Mouse (Mus musculus): ENCODE measurements at regions not wholly inside any gene's neighbourhood (a gene's known extent, or its start where the extent isn't known, plus 50 kb on each side); places are given as distances from the start of the nearest gene placed in this dataset.

GRCm38 (mm10) chr10:9085441-9085840, 199.6 kb upstream of the Sash1 start:
- no peaks in the 10 kb centered on the region for H3K36me3 ChIP-seq (replicated peaks in 1 of 2; ENCODE audit: control insufficient read depth in 1 of 2, insufficient read depth in 1 of 2, low read length in 1 of 2)
- no peak overlapping the region for H3K4me2 ChIP-seq (ENCODE audit: insufficient read depth, low read depth, poor library complexity, severe bottlenecking)
- no peak overlapping the region for H3K9ac ChIP-seq (ENCODE audit: insufficient read depth, low read depth)
- no peaks in the 10 kb centered on the region for H3K27me3 ChIP-seq (replicated peaks)
- H3K27ac ChIP-seq (ENCODE audit: insufficient read depth, low read depth): no peak overlapping the region
- in situ Hi-C loops (cut with MboI; ENCODE audit: low pct_ligation_motif_present, low pct_unique_long_range_greater_than_20kb, low sequenced_read_pairs) (no loop called here), dilution Hi-C loops (cut with MboI; ENCODE audit: extremely low pct_ligation_motif_present, extremely low pct_unique_long_range_greater_than_20kb, low sequenced_read_pairs) (no loop called here)
- DNase-seq (ENCODE audit: extremely low read depth): no peak
- no peaks in the 10 kb centered on the region for H3K4me1 ChIP-seq (ENCODE audit: control insufficient read depth in 1 of 2, insufficient read depth in 2 of 2)
- no peaks in the 10 kb centered on the region for H3K9me3 ChIP-seq (replicated peaks; ENCODE audit: low read length)
- no peak overlapping the region for H3K4me3 ChIP-seq (replicated peaks in 1 of 3; ENCODE audit: low read depth in 2 of 3, low read length in 2 of 3, poor library complexity in 1 of 3)
- TF ChIP-seq MEF2A (IDR thresholded peaks at IDR 0.05; ENCODE audit: borderline replicate concordance, low read depth, low read length) (no peak), SIN3A (IDR thresholded peaks at IDR 0.05; ENCODE audit: low read length) (no peak), MXI1 (IDR thresholded peaks at IDR 0.05; ENCODE audit: low read depth, low read length) (no peak), RAD21 (IDR thresholded peaks at IDR 0.05; ENCODE audit: low read depth, low read length) (no peak), ZNF384 (IDR thresholded peaks at IDR 0.05; ENCODE audit: low read depth, low read length) (no peak), BHLHE40 (IDR thresholded peaks at IDR 0.05; ENCODE audit: low read depth, low read length) (no peak), USF1 (IDR thresholded peaks at IDR 0.05; ENCODE audit: low read depth, low read length) (no peak), HCFC1 (IDR thresholded peaks at IDR 0.05; ENCODE audit: low read depth, low read length) (no peak), USF2 (conservative IDR thresholded peaks at IDR 0.05; ENCODE audit: low read depth, low read length) (no peak), NELFE (IDR thresholded peaks at IDR 0.05; ENCODE audit: low read depth, low read length) (no peak), ZKSCAN1 (IDR thresholded peaks at IDR 0.05; ENCODE audit: borderline replicate concordance, low read depth, low read length) (no peak), RCOR1 (conservative IDR thresholded peaks at IDR 0.05; ENCODE audit: low read depth, low read length) (no peak), SMC3 (IDR thresholded peaks at IDR 0.05; ENCODE audit: low read depth, low read length) (no peak), E2F4 (IDR thresholded peaks at IDR 0.05; ENCODE audit: insufficient replicate concordance, low read depth, low read length) (no peak), ZMIZ1 (IDR thresholded peaks at IDR 0.05; ENCODE audit: low read depth, low read length) (no peak)
- H3K79me2 ChIP-seq (replicated peaks; ENCODE audit: control insufficient read depth, extremely low read depth, insufficient read depth, poor library complexity, severe bottlenecking): no peaks in the 10 kb centered on the region

GRCm38 (mm10) chr10:9074916-9075315, 189.0 kb upstream of the Sash1 start:
- H3K79me2 ChIP-seq (replicated peaks; ENCODE audit: control insufficient read depth, extremely low read depth, insufficient read depth, poor library complexity, severe bottlenecking): no peaks in the 10 kb centered on the region
- H3K4me2 ChIP-seq (ENCODE audit: insufficient read depth, low read depth, poor library complexity, severe bottlenecking): no peak overlapping the region
- in situ Hi-C loops (cut with MboI; ENCODE audit: low pct_ligation_motif_present, low pct_unique_long_range_greater_than_20kb, low sequenced_read_pairs) (no loop called here), dilution Hi-C loops (cut with MboI; ENCODE audit: extremely low pct_ligation_motif_present, extremely low pct_unique_long_range_greater_than_20kb, low sequenced_read_pairs) (no loop called here)
- H3K9ac ChIP-seq (ENCODE audit: insufficient read depth, low read depth): no peak overlapping the region
- no peak overlapping the region for H3K27ac ChIP-seq (ENCODE audit: insufficient read depth, low read depth)
- no peaks in the 10 kb centered on the region for H3K9me3 ChIP-seq (replicated peaks; ENCODE audit: low read length)
- H3K4me1 ChIP-seq (ENCODE audit: control insufficient read depth in 1 of 2, insufficient read depth in 2 of 2): no peaks in the 10 kb centered on the region
- H3K36me3 ChIP-seq (replicated peaks in 1 of 2; ENCODE audit: control insufficient read depth in 1 of 2, insufficient read depth in 1 of 2, low read length in 1 of 2): no peaks in the 10 kb centered on the region
- DNase-seq (ENCODE audit: extremely low read depth): no peak
- H3K4me3 ChIP-seq (replicated peaks in 1 of 3; ENCODE audit: low read depth in 2 of 3, low read length in 2 of 3, poor library complexity in 1 of 3): no peak overlapping the region
- TF ChIP-seq CHD1 (IDR thresholded peaks at IDR 0.05; ENCODE audit: low read depth, low read length): no peak
- no peak for TF ChIP-seq SMC3 (IDR thresholded peaks at IDR 0.05; ENCODE audit: low read depth, low read length)
- TF ChIP-seq NRF1 (IDR thresholded peaks at IDR 0.05; ENCODE audit: low read depth, low read length): no peak
- TF ChIP-seq CHD2 (IDR thresholded peaks at IDR 0.05; ENCODE audit: low read length): no peak
- TF ChIP-seq ZMIZ1 (IDR thresholded peaks at IDR 0.05; ENCODE audit: low read depth, low read length): no peak
- TF ChIP-seq UBTF (IDR thresholded peaks at IDR 0.05; ENCODE audit: low read depth, low read length): no peak
- TF ChIP-seq RCOR1 (conservative IDR thresholded peaks at IDR 0.05; ENCODE audit: low read depth, low read length): no peak
- TF ChIP-seq MAX (IDR thresholded peaks at IDR 0.05; ENCODE audit: low read length): no peak
- TF ChIP-seq HCFC1 (IDR thresholded peaks at IDR 0.05; ENCODE audit: low read depth, low read length): no peak
- TF ChIP-seq RAD21 (IDR thresholded peaks at IDR 0.05; ENCODE audit: low read depth, low read length): no peak
- TF ChIP-seq ETS1 (conservative IDR thresholded peaks at IDR 0.05; ENCODE audit: low read depth, low read length): no peak
- no peak for TF ChIP-seq NELFE (IDR thresholded peaks at IDR 0.05; ENCODE audit: low read depth, low read length)
- no peak for TF ChIP-seq ZC3H11A (IDR thresholded peaks at IDR 0.05; ENCODE audit: low read depth, low read length)
- no peak for TF ChIP-seq ELF1 (IDR thresholded peaks at IDR 0.05; ENCODE audit: low read depth, low read length)
- no peak for TF ChIP-seq JUN (IDR thresholded peaks at IDR 0.05; ENCODE audit: insufficient read depth, low read depth, low read length)
- TF ChIP-seq PAX5 (IDR thresholded peaks at IDR 0.05; ENCODE audit: low read length): no peak
- no peak for TF ChIP-seq KAT2A (IDR thresholded peaks at IDR 0.05; ENCODE audit: insufficient replicate concordance, low read length)
- no peak for TF ChIP-seq EP300 (IDR thresholded peaks at IDR 0.05; ENCODE audit: low read length)
- no peak for TF ChIP-seq E2F4 (IDR thresholded peaks at IDR 0.05; ENCODE audit: insufficient replicate concordance, low read depth, low read length)
- no peak for TF ChIP-seq USF2 (conservative IDR thresholded peaks at IDR 0.05; ENCODE audit: low read depth, low read length)
- H3K27me3 ChIP-seq (replicated peaks): no peaks in the 10 kb centered on the region

Data from CH12.LX (cell line).